Mouse (Mus musculus) spleen, adult 2 months (tissue): Measurements from ENCODE around the gene Zfyve28.

ENCODE experiments used
- CTCF ChIP-seq: fragments of 200-500 bp; IDR thresholded peaks from 2 replicates; pipeline ENCODE4 v1.5.1; 2011; ENCODE audit warnings: mild to moderate bottlenecking, inconsistent platforms; ENCODE audit not compliant: insufficient read depth, insufficient read length, insufficient replicate concordance; ENCODE audit errors: extremely low read depth
- POLR2A ChIP-seq: fragments of 200-500 bp; IDR thresholded peaks from 2 replicates; pipeline ENCODE4 v1.6.1; 2011; ENCODE audit warnings: low read depth, low read length, inconsistent platforms

- TF ChIP-seq POLR2A: no peak; the same call in 1 of the 2 replicates
- no peak for TF ChIP-seq CTCF
Observed at GRCm38 (mm10) chr5:34196423-34196822, 91.8 kb downstream of the Zfyve28 start.
